Mouse (Mus musculus) liver, postnatal 0 days (tissue): ENCODE measurements around the gene Baiap2l2.

Experiments
- CTCF ChIP-seq: sonication (generic); IDR thresholded peaks from 2 replicates; pipeline ENCODE4 v1.5.1; 2016; ENCODE audit warnings: antibody characterized with exemption, low read depth
- EP300 ChIP-seq: IDR thresholded peaks from 2 replicates; pipeline ENCODE4 v1.6.1; 2016; ENCODE audit warnings: antibody characterized with exemption, low read depth, mild to moderate bottlenecking

DNA sequence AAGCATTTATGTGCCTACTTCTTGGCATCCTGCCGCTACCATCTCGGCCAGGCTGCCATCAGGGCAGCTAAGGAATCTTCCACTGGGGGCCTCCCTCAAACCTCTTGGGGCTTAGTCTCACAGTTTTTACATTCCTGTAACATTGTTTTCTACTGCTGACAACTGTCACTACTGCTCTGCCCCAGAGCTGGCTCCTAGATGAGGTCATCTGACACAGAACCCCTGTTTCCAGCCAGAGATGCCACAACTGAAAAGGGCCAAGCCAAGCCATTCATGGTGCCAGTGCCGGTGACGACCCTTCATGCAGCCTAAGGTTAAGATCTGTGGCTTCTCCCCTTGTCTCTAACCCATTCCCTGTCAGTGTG is 38.4 kb upstream of the Baiap2l2 start:
- TF ChIP-seq CTCF (no peak), EP300 (no peak)
